Mouse (Mus musculus) hematopoietic stem cell, adult 5-6 weeks (primary cell): ENCODE measurements around the gene Ublcp1. TPM values are rescaled to one million over a fixed set of nuclear protein-coding genes. Genes with fewer than 3 reads are reported as not detected.

Experiments
- total RNA-seq: library from RNA; stranded (forward); fragments of 172-1452, 232-1000 nt; gene quantifications from 2 replicates; pipeline ENCODE4 v1.2.3, GENCODE M21; 2017

The Ublcp1 gene
- total RNA-seq, 1 experiment from 2014 or later = 11.6 TPM

Other genes starting within 250 kb of the Ublcp1 start
- gene Il12b, start 70.4 kb downstream of the Ublcp1 start, total RNA-seq = not detected in 2 replicates
- gene Rnf145, start 48.5 kb upstream of the Ublcp1 start, total RNA-seq = 44.7 and 46.5 TPM in 2 replicates
- gene Ebf1, start 146.8 kb upstream of the Ublcp1 start, total RNA-seq = 0.56 TPM in 1 of 2 replicates, not detected in the other